Mouse (Mus musculus): ENCODE results near the gene Aldh2.
A peak's percentile ranks its signal among the peaks of the same experiment; 100 is the strongest.
"Not testable (repeated sequence)": the region's sequence is repeated elsewhere in the genome, so short reads cannot be mapped to it uniquely, and the experiment has no call there.

The Aldh2 gene

GRCm38 (mm10) chr5:121593451-121594401 lies at the start of gene Aldh2:
Aldh2 (minus strand) TSS chr5:121593824.
- DNase-seq (ENCODE audit: low read depth, low spot score): peak; percentile 84

- no peak for DNase-seq (ENCODE audit: low read depth, low spot score)
Measured at GRCm38 (mm10) chr5:121639601-121640000, 46.0 kb upstream of the Aldh2 start.

- DNase-seq (ENCODE audit: low read depth, low spot score): no peak
Measured at GRCm38 (mm10) chr5:121637296-121637695, 43.7 kb upstream of the Aldh2 start.

GRCm38 (mm10) chr5:121634668-121635067 lies 41.0 kb upstream of the Aldh2 start:
- DNase-seq (ENCODE audit: low read depth, low spot score): no peak

- no peak for DNase-seq (ENCODE audit: low read depth, low spot score)
Measured at GRCm38 (mm10) chr5:121632804-121633203, 39.2 kb upstream of the Aldh2 start.

- not testable (repeated sequence) for DNase-seq (ENCODE audit: low read depth, low spot score)
Measured at GRCm38 (mm10) chr5:121631106-121631647, 37.6 kb upstream of the Aldh2 start.

- DNase-seq (ENCODE audit: low read depth, low spot score): peak; percentile 84
Measured at GRCm38 (mm10) chr5:121627871-121628270, 34.2 kb upstream of the Aldh2 start.

GRCm38 (mm10) chr5:121623241-121623640 lies 29.6 kb upstream of the Aldh2 start:
- DNase-seq (ENCODE audit: low read depth, low spot score): peak; percentile 77

- DNase-seq (ENCODE audit: low read depth, low spot score): no peak
Measured at GRCm38 (mm10) chr5:121621102-121621501, 27.5 kb upstream of the Aldh2 start.

- DNase-seq (ENCODE audit: low read depth, low spot score): peak; percentile 85
Measured at GRCm38 (mm10) chr5:121618592-121619513, 25.2 kb upstream of the Aldh2 start, which contains the start of gene Acad12. Acad12 (minus strand) TSS chr5:121618938.

GRCm38 (mm10) chr5:121614921-121615320 lies 21.3 kb upstream of the Aldh2 start:
- not testable (repeated sequence) for DNase-seq (ENCODE audit: low read depth, low spot score)

- no peak for DNase-seq (ENCODE audit: low read depth, low spot score)
Measured at GRCm38 (mm10) chr5:121612036-121612435, 18.4 kb upstream of the Aldh2 start.

- not testable (repeated sequence) for DNase-seq (ENCODE audit: low read depth, low spot score)
Measured at GRCm38 (mm10) chr5:121609556-121610135, 16.0 kb upstream of the Aldh2 start.

- DNase-seq (ENCODE audit: low read depth, low spot score): peak; percentile 93
Measured at GRCm38 (mm10) chr5:121606151-121606550, 12.5 kb upstream of the Aldh2 start.

GRCm38 (mm10) chr5:121603815-121604214 lies 10.2 kb upstream of the Aldh2 start:
- not testable (repeated sequence) for DNase-seq (ENCODE audit: low read depth, low spot score)

- DNase-seq (ENCODE audit: low read depth, low spot score): peak; percentile 94
Measured at GRCm38 (mm10) chr5:121601547-121602299, 8.1 kb upstream of the Aldh2 start.

- no peak for DNase-seq (ENCODE audit: low read depth, low spot score)
Measured at GRCm38 (mm10) chr5:121598871-121599610, 5.4 kb upstream of the Aldh2 start.

- no peak for DNase-seq (ENCODE audit: low read depth, low spot score)
Measured at GRCm38 (mm10) chr5:121597991-121598537, 4.4 kb upstream of the Aldh2 start.

- DNase-seq (ENCODE audit: low read depth, low spot score): no peak
Measured at GRCm38 (mm10) chr5:121597332-121597731, 3.7 kb upstream of the Aldh2 start.
